Mouse (Mus musculus) liver, embryonic 14.5 days (tissue): ENCODE measurements at regions not wholly inside any gene's neighbourhood (a gene's known extent, or its start where the extent isn't known, plus 50 kb on each side); places are given as distances from the start of the nearest gene placed in this dataset.

Source experiments
- CTCF ChIP-seq: IDR thresholded peaks from 2 replicates; pipeline ENCODE4 v1.5.1; 2016; ENCODE audit warnings: antibody characterized with exemption, low read depth, control low read depth
- EP300 ChIP-seq: IDR thresholded peaks from 2 replicates; pipeline ENCODE4 v1.6.1; 2016; ENCODE audit warnings: antibody characterized with exemption, low read depth

- TF ChIP-seq CTCF (no peak), EP300 (no peak)
Measured at GRCm38 (mm10) chr4:131100093-131100795, 156.1 kb downstream of the Matn1 start.
